Comparison of ENCODE assay signal across 10 mouse cellular contexts in the genomic region with DNA sequence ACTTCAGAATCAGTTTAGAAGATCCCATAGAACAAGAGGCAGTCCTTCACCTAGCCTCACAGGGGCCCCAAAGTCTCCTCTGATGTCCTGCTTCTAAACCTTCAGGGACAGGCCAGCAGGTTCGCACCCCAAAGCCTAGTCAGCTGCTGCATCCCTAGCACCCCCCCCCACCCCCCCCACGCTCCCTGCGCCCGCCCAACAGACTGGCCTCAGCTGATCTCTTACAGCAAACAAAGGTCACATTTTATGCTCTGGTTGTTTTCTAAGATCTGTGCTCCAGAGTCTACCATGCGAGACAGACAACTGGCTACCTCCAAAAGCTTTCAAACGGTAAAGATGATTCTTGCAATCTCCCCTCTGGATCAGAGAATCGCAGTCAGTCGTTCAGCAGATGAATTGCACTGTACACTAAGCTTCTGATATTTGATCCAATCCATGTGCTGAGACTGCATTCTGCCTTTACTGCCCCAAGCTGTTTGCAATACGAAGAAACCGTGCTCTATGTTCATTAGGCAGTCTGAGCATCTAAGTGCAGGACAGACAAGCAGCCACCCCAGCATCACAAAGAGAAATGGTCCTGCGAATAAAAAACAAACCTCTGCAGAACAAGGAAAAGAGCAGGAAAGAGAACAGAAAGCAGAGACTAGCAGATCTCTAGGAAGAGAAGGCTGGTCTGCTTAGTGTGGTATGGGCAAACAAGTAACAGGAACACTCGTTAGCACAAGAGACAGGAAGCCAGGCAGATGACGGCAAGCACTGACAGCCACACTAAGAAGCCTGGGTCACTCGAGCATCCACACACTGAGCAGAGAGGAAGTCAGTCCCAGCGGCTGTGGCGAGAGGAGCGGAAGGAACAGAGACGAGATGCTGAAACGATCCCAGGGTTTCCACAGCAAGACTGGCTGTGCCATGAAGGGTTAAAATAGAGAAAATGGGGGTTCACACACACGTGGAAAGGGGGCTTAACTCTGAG. TPM values are rescaled to one million over a fixed set of nuclear protein-coding genes. Genes with fewer than 3 reads are reported as not detected.
DNase-seq lines count a peak whose midpoint lies in the region; ATAC-seq and TF ChIP-seq lines count a peak whose summit lies in the region.
"Had no signal": no experiment of that assay in that cellular context is flagged by ENCODE, and none has a peak within 500 bp of the region (broad histone marks: within the 10 kb centered on the region; RNA-seq: fewer than 3 reads in every experiment).

No protein-coding gene starts in this region.

- H3K36me3 ChIP-seq in forebrain, embryonic 13.5 days (ENCODE audit: poor library complexity, severe bottlenecking), result peaks cover 42% of the 10 kb centered on the region
- H3K36me3 ChIP-seq in neural tube, embryonic 12.5 days, result peaks cover 35% of the 10 kb centered on the region

- peak overlapping the region; percentile 61; the same call in 1 of the 2 replicates for H3K27ac ChIP-seq in layer of hippocampus, adult 2 months
- H3K27ac ChIP-seq in forebrain, embryonic 13.5 days, result no peak overlapping the region; the same call in 1 of the 2 replicates
- 0 out of 2 replicates have a peak overlapping the region, but pooled peaks have one; percentile 26 for H3K27ac ChIP-seq in neural tube, embryonic 12.5 days
- H3K27ac ChIP-seq: stomach, embryonic 15.5 days had no signal

- peak overlapping the region; percentile 24 for H3K4me2 ChIP-seq in forebrain, embryonic 13.5 days
- H3K4me2 ChIP-seq in neural tube, embryonic 12.5 days (replicated peaks), result peak overlapping the region; percentile 30
- H3K4me2 ChIP-seq: heart, embryonic 11.5 days; stomach, embryonic 15.5 days had no signal

- 16% methylated on average over 20 of the region's 20 CpGs for WGBS in forebrain, embryonic 13.5 days
- WGBS in neural tube, embryonic 12.5 days, result 43% methylated on average over 20 of the region's 20 CpGs

- no peak overlapping the region for H3K4me3 ChIP-seq in layer of hippocampus, adult 2 months
- H3K4me3 ChIP-seq in forebrain, embryonic 13.5 days, result no peak overlapping the region
- H3K4me3 ChIP-seq in neural tube, embryonic 12.5 days, result no peak overlapping the region
- H3K4me3 ChIP-seq: stomach, embryonic 15.5 days had no signal

- H3K9me3 ChIP-seq in forebrain, embryonic 13.5 days (replicated peaks), result no peaks in the 10 kb centered on the region
- no peaks in the 10 kb centered on the region for H3K9me3 ChIP-seq in neural tube, embryonic 12.5 days
- H3K9me3 ChIP-seq: stomach, embryonic 15.5 days had no signal

- H3K9ac ChIP-seq in forebrain, embryonic 13.5 days, result no peak overlapping the region
- H3K9ac ChIP-seq in neural tube, embryonic 12.5 days, result no peak overlapping the region
- H3K9ac ChIP-seq: stomach, embryonic 15.5 days had no signal

- no peak for TF ChIP-seq CTCF in layer of hippocampus, adult 2 months (conservative IDR thresholded peaks at IDR 0.05)

- DNase-seq in layer of hippocampus, adult 2 months (ENCODE audit: low spot score in 2 of 2), result no peak
- DNase-seq in layer of hippocampus, postnatal 10 days (ENCODE audit: low spot score in 2 of 2), result no peak
- peak; percentile 55 for DNase-seq in kidney, postnatal 14 days
- no peak for DNase-seq in adrenal gland, adult 18-20 months (ENCODE audit: low spot score in 2 of 2)
- no peak for DNase-seq in thymus, postnatal 14 days

- H3K27me3 ChIP-seq in forebrain, embryonic 13.5 days, result no peaks in the 10 kb centered on the region
- no peaks in the 10 kb centered on the region for H3K27me3 ChIP-seq in neural tube, embryonic 12.5 days (replicated peaks)
- H3K27me3 ChIP-seq: stomach, embryonic 15.5 days had no signal

- H3K4me1 ChIP-seq in forebrain, embryonic 13.5 days, result peaks cover 15% of the 10 kb centered on the region
- peaks cover 10% of the 10 kb centered on the region for H3K4me1 ChIP-seq in neural tube, embryonic 12.5 days
- H3K4me1 ChIP-seq: stomach, embryonic 15.5 days had no signal

- peak; percentile 58; the same call in 1 of the 2 replicates for ATAC-seq in forebrain, embryonic 13.5 days
- ATAC-seq in neural tube, embryonic 12.5 days (ENCODE audit: low FRiP score, low read depth), result peak; percentile 62; the same call in 1 of the 2 replicates
- no peak for ATAC-seq in frontal cortex, adult (ENCODE audit: low TSS enrichment)

RNA-seq across cellular contexts. Expression of gene Psat1, which starts 43.3 kb away (rescaled TPM):
- total RNA-seq in layer of hippocampus, adult 2 months (2021), result 100 to 1,000 TPM; 104 to 107 TPM
- 100 to 1,000 TPM; 117 to 130 TPM for total RNA-seq in layer of hippocampus, postnatal 10 days (2021)
- 178 and 188 TPM in 2 replicates for polyA plus RNA-seq in forebrain, embryonic 13.5 days (2015; fragmentation: Nextera tagmentation; extraction: Ambion mirVana)
- polyA plus RNA-seq in neural tube, embryonic 12.5 days (2016; fragmentation: Nextera tagmentation; extraction: Ambion mirVana), result 89.5 and 96.2 TPM in 2 replicates
- total RNA-seq in adrenal gland, adult 18-20 months (2021), result 100 to 1,000 TPM in 1 of 2 experiments, 10 to 100 TPM in 1; 39.0 to 120 TPM
